Mouse (Mus musculus) layer of hippocampus, adult 8-10 months (tissue): Measurements from ENCODE around the gene Npr3. TPM values are rescaled to one million over a fixed set of nuclear protein-coding genes. Genes with fewer than 3 reads are reported as not detected.
A peak's percentile ranks its signal among the peaks of the same experiment; 100 is the strongest.

Source experiments
- DNase-seq, 2 experiments: peaks; one replicate each; pipeline ENCODE4 v3.0.0; 2022; ENCODE audit warnings: low spot score in 2 of 2
- total RNA-seq, 4 experiments: library from RNA; stranded (reverse); gene quantifications; 2 replicates each; pipeline ENCODE4 v1.2.4; 2022

Npr3 gene
- total RNA-seq, result 10 to 100 TPM; 14.4 to 19.2 (median 18.0) TPM

GRCm38 (mm10) chr15:11906571-11907531, at the start of gene Npr3:
Npr3 (minus strand) TSS chr15:11907287.
- DNase-seq, result peak; percentile 18 to 50

- no peak for DNase-seq
Observed at GRCm38 (mm10) chr15:11956129-11956528, 49.0 kb upstream of the Npr3 start.

GRCm38 (mm10) chr15:11954190-11954589, 47.1 kb upstream of the Npr3 start:
- no peak for DNase-seq

GRCm38 (mm10) chr15:11952159-11952558, 45.1 kb upstream of the Npr3 start:
- DNase-seq, result no peak

- DNase-seq, result no peak
Observed at GRCm38 (mm10) chr15:11951181-11951580, 44.1 kb upstream of the Npr3 start.

- no peak for DNase-seq
Observed at GRCm38 (mm10) chr15:11950144-11950543, 43.1 kb upstream of the Npr3 start.

- DNase-seq, result no peak
Observed at GRCm38 (mm10) chr15:11949490-11949889, 42.4 kb upstream of the Npr3 start.

- no peak for DNase-seq
Observed at GRCm38 (mm10) chr15:11940855-11941254, 33.8 kb upstream of the Npr3 start.

GRCm38 (mm10) chr15:11927742-11928141, 20.7 kb upstream of the Npr3 start:
- DNase-seq, result no peak

- no peak for DNase-seq
Observed at GRCm38 (mm10) chr15:11914101-11914500, 7.0 kb upstream of the Npr3 start.

GRCm38 (mm10) chr15:11909875-11910274, 2.8 kb upstream of the Npr3 start:
- no peak for DNase-seq

GRCm38 (mm10) chr15:11908166-11908565, 1.1 kb upstream of the Npr3 start:
- no peak for DNase-seq

GRCm38 (mm10) chr15:11906021-11906570, 991 bp downstream of the Npr3 start:
- peak; percentile 11 to 41 for DNase-seq

GRCm38 (mm10) chr15:11904848-11905672, 2.0 kb downstream of the Npr3 start:
- peak in 1 of 2 experiments; percentile 32 for DNase-seq

- DNase-seq, result peak in 1 of 2 experiments; percentile 22
Observed at GRCm38 (mm10) chr15:11904043-11904847, 2.8 kb downstream of the Npr3 start.

- DNase-seq, result no peak
Observed at GRCm38 (mm10) chr15:11903196-11904042, 3.7 kb downstream of the Npr3 start.

GRCm38 (mm10) chr15:11897617-11898016, 9.5 kb downstream of the Npr3 start:
- DNase-seq, result no peak

- no peak for DNase-seq
Observed at GRCm38 (mm10) chr15:11897162-11897561, 9.9 kb downstream of the Npr3 start.

- no peak for DNase-seq
Observed at GRCm38 (mm10) chr15:11893969-11894368, 13.1 kb downstream of the Npr3 start.

- no peak for DNase-seq
Observed at GRCm38 (mm10) chr15:11891395-11891794, 15.7 kb downstream of the Npr3 start.
